Mouse (Mus musculus): ENCODE data around the gene Emilin1.

DNA sequence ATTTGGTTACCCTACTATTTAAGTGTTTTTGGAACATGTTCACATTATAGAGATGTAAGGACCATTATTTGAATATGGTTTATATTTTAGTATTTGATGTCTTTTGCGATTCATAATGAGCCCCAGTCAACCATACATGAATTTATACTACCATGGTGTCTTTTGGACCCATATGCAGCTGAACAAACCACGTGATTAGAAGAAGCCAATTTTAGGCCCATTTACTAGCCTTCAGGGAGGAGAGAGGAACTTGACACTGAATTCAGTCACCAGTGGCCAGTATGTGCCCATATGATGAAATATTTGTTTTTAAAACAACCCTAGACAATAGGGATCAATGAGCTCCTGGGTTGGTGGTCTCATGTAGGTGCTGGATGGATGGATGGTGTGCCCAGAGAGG, 47.6 kb downstream of the Emilin1 start:
- TF ChIP-seq POLR2A (IDR thresholded peaks at IDR 0.05; ENCODE audit: insufficient read depth, low read depth, low read length) (no peak), CTCF (IDR thresholded peaks at IDR 0.05; ENCODE audit: insufficient read depth, low read depth, low read length) (no peak)
